Mouse (Mus musculus) lung, postnatal 0 days (tissue): ENCODE measurements around the gene Fndc3b.

Experiments
- CTCF ChIP-seq: IDR thresholded peaks from 2 replicates; pipeline ENCODE4 v1.5.1; 2016; ENCODE audit warnings: antibody characterized with exemption, mild to moderate bottlenecking
- EP300 ChIP-seq: IDR thresholded peaks from 2 replicates; pipeline ENCODE4 v1.6.1; 2016; ENCODE audit warnings: antibody characterized with exemption, mild to moderate bottlenecking, control low read depth

GRCm38 (mm10) chr3:27551005-27551404 is 160.1 kb downstream of the Fndc3b start:
- TF ChIP-seq EP300 (no peak), CTCF (no peak)
